Mouse (Mus musculus): ENCODE data around the gene Ckmt2.

Ckmt2 gene

DNA sequence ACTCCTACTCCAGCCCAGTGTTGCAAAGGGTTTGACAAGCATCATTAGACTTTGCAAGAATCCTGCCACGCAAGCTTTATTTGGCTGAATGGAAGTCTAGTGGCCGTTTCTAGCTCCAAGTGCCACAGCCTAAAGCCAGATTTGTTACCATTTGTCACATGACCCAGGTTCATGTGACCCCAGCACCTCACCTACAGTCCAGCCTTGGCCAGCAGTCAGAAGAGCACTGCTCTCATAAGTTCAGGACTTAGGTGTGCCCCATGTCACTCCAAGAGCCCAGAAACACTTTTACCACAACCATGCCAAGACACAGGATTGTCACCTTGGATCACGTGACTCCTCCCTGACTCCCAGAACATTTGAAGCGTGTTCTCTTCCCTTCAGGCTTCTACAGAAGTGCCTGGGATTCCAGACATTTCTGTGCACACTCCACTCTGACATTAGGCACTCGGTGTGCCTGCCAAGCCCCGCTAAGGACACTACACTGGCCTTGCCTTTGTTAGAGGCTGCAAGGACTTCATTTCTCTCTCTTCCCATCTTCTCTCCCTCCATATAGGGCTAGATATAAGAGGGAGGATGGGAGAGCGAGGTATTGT is 2.9 kb downstream of the Ckmt2 start:
- no peak for DNase-seq (ENCODE audit: low read depth)

DNA sequence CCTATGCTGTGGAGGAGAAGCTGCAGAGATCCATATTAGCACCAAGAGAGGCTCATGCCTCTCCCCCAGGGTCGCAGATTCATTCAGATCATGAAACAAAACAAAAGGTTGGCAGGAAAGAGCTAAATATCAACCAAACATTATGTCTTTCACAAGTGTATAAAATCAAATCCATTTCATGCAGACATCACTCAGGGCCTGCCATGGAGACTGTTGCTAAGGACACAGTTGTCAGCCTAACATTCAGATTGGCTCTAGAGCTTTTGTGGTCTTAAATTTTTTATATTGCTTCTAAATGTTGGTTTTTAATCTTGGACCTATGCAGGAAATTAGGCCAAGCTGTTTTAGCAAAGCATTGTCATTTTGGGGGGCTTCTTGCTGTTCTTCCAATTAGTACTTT is 8.1 kb downstream of the Ckmt2 start:
- no peak for DNase-seq (ENCODE audit: low read depth)

DNA sequence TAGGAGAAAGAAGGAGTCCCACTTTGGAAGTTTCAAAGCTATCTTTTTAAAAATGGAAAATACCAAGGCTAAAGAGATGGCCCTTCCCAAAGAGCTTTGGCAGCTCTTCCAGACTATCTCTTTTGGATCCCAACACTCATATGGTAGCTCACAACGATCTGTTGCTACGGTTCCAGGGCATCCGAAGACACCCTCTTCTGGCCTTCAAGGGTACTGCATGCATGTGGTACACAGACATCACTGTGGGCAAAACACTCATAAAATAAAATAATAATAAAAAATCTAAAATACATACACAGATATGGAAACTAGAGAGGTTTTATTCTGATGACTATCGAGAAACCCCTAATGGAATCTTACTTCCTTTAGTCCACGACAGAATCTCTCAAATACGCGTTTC is 17.9 kb downstream of the Ckmt2 start:
- DNase-seq (ENCODE audit: low read depth) = no peak

DNA sequence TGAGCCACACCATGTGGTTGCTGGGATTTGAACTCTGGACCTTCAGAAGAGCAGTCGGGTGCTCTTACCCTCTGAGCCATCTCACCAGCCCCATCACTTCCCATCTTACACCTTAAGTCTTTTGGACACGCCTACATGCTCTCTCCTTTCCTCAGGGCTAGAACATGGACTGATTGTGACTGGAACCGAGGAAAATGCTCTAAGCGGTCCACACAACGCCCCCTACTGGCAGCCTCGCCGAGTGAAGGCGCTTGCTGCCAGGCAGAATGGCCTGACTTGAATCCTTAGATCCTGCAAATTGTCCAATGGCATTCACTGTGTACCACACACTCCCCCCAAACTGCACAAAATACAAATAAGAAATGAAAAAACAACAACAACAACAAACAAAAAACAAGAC is 19.3 kb downstream of the Ckmt2 start:
- no peak for DNase-seq (ENCODE audit: low read depth)

DNA sequence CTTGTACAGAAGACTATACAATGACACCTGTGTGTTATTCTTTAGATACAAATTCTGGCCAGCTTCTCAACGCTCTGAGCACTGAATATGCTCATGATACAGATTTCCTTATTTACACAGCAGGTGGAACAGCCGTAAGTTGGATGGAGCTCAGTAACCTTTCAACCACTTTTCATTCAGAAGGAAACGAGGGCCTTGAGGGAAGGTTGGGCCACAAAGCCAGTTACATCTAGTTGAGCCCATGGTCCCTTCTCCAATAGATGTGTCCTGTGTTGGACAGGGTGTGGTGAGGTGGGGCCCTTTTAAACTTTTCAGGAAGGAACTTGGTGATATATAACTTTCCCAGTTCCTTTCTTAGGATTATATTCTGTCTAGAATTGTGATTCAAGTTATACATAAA is 22.3 kb downstream of the Ckmt2 start:
- no peak for DNase-seq (ENCODE audit: low read depth)

DNA sequence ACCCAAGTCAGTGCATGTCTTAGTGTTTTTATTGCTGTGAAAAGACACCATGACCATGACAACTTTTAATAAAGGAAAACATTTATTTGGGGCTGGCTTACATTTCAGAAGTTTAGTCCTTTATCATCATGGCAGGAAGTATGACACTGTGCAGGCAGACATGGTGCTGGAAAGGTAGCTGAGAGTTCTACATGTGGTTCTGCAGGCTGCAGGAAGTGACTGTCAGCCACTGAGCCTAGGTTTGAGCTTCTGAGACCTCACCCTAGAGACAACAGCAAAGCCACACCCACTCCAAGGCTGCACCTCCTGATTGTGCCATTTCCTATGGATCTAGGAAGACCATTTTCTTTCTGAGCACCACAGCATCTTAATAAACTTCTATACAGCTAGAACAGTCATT is 48.8 kb downstream of the Ckmt2 start:
- DNase-seq (ENCODE audit: low read depth) = no peak

DNA sequence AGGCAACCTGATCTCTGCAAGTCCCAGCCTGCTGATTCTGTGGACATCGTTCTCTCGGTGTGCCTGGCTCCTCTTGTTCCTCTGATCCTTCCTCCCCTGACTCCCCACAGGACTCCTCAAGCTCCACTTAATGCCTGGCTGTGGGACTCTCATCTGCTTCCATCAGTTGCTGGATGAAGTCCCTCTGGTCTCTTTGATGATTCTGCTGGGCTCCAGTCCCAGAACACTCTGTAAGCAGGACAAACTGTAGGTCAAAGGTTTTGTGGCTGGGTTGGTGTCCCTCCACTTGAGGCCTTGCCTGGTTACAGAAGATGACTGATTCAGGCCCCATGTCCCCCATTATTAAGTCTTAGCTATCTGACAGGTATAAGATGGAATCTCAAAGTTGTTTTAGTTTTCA is 50.6 kb downstream of the Ckmt2 start:
- DNase-seq (ENCODE audit: low read depth) = no peak

DNA sequence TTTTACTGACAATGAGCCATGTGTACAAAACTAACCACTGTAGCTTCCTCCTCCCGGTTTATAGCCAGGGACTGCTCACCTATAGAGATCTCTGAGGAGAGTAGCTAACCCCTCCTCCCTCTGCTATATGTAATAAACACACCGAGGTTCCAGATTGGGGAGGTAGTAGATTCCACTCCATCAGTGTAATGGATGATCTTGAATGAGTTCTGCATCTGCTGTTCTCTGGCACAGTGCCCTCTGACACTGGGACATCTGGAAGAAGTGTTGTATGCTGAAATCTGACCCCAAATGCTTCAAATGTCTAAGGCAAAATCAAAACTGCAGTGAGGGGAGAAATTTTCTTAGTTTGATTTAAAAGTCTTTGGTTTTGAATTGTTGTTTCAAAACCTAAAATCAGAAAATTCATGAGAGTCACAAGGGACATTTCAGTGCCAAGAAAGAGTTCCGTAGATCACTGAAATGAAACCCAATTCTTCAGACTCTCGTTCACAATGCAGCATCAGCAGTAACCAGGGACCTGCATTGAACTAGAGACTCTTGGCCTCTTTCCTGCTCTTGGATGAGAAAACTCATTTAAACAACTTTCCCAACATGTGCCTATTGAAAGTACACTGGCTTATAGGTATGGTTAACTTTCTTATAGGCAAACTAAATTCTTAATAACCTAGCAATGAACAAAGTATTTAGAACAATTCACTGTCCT is 51.7 kb downstream of the Ckmt2 start:
- DNase-seq (ENCODE audit: low read depth) = no peak

DNA sequence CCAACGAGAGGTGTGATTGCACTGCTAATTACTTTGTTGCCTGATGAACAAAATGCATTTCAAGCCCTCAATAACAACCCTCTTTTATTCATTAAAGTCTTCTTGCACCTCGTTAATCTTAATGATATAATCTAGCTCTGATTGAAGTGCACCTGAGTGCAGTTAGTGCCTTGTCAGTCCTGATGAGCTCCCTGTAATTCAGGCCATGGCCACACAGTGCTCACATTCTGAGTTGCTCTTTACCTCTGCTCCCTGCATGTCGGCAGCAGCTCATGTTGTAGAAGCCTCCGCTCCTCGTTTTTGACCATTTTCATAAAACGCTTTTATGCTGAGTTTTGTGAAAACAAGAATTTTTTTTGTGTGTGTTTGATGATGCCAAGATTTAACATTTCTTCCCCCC is 53.0 kb downstream of the Ckmt2 start:
- no peak for DNase-seq (ENCODE audit: low read depth)

DNA sequence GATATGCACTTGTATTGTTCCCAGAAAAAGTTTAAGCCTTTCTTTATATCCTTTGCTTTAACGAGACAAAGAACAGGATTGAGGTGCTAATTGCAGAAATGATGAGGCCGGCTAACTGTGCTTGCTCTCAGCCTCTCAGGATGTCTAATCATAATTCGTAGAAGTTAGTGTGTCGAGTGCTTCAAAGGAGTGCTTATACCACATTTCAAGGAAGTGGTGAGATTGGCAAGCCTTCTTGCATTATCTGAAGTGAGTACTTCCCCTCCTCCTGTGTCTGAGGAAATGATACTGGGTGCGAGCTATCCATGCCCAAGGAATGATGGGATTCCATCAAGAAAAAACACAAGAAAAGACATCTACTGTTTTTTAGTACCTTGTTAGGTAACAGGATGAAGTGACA is 62.0 kb downstream of the Ckmt2 start:
- DNase-seq (ENCODE audit: low read depth) = no peak

DNA sequence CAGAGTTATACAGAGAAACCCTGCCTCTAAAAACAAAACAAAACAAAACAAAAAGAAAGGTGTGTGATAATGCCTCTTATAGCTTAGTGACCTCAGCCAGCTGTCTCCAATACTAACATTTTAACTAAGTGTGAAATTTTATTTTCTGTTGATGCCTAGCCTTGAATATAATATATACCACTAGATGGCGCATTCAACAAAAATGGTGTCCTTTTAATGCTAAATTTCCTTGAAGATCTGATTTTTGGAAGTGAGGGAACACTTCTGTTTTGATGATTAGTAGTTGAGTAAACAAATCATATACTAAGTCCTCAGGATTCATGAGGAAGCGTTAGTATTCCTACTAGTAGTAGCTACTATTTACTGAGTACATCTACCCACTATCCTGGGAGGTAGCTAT is 67.2 kb downstream of the Ckmt2 start:
- DNase-seq (ENCODE audit: low read depth) = peak; percentile 33

DNA sequence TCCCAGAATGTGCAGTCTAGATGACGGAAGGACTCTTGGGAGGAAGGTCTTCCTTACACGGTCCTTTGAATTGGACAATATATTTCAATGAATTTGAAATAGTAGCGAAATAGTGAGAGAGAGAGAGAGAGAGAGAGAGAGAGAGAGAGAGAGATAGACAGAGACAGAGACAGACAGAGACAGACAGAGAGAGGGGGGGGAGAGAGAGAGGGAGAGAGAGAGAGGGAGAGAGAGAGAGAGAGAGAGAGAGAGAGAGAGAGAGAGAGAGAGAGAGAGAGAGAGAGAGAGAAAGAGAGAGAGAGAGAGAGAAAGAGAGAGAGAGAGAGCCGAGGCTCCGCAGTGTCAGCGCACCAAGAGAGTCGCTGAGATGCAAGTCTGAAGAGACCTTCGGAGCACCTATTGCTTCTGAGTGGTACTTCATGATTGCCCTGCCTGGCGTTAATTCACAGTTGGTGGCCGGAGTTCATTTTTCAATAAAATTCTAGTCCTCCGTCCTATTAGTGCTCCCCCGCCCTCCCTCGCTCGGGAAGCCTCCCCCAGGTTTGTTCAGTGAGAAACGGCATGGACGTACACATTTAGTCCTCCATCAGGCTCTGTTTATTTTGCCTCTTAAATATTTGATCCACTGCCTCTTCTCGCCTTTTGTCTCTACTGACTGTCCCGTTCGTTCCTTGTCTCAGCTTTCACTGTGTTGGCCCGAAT is 68.7 kb downstream of the Ckmt2 start:
- DNase-seq (ENCODE audit: low read depth) = peak; percentile 17

DNA sequence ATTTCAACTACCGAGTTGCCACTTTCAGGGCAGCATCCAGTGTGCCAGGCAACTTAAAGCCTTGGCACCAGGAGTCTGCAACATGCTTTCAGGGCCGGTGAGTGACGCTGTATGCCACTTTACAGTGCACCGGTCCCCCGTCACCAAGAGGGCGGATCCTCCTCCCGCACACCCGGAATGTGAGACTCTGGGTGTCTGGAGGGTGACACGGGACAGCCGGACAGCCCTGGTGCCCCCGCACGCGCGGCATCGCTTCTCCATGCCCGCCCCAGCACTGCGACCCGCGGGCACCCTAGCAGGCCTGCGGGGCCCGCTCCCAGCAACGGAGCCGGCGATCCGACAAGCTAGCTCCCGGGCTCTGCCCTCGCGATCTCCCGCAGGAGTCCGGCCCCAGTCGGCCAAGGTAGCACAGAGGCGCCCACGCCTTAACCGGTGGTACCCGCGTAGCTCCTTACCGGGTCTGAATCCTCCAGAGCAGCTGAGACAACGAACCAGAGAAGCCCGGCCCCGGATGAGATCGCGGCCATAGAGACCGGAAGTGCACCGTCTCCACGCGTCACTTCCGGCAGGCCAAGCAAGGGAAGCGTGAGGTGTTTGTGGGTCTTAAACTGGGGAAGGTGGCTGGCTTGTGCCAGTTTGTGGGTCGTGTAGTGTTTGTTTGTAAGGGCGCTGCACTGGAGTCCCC is 69.4 kb downstream of the Ckmt2 start, which contains the start of gene Zcchc9:
Zcchc9 (minus strand) TSS at position 551 of the 685 bp plus-strand sequence.
- peak; percentile 86 for DNase-seq (ENCODE audit: low read depth)

Measured in c-Kit-positive CD71-positive TER-119-negative erythroid progenitor cells, embryonic 14.5 days (primary cell).